ENCODE assay signal across 11 mouse cellular contexts in genomic region chr17:83895321-83895770, GRCm38 (mm10). TPM values are rescaled to one million over a fixed set of nuclear protein-coding genes. Genes with fewer than 3 reads are reported as not detected.
DNase-seq lines count a peak whose midpoint lies in the region; ATAC-seq lines count a peak whose summit lies in the region.
"Had no signal": no experiment of that assay in that cellular context is flagged by ENCODE, and none has a peak within 500 bp of the region (broad histone marks: within the 10 kb centered on the region; RNA-seq: fewer than 3 reads in every experiment).

No protein-coding gene starts in this region.

- peaks cover 63% of the 10 kb centered on the region for H3K4me1 ChIP-seq in limb, embryonic 12.5 days (replicated peaks)
- H3K4me1 ChIP-seq in forebrain, embryonic 13.5 days: peaks cover 7% of the 10 kb centered on the region

- ATAC-seq in limb, embryonic 12.5 days (ENCODE audit: insufficient number of reproducible peaks, insufficient read depth, low FRiP score, low TSS enrichment, low read depth): peak; percentile 38; the same call in 1 of the 2 replicates
- no peak for ATAC-seq in forebrain, embryonic 13.5 days

- WGBS in limb, embryonic 12.5 days: 14% methylated on average over 8 of the region's 8 CpGs
- 75% methylated on average over 8 of the region's 8 CpGs for WGBS in forebrain, embryonic 13.5 days

- H3K27me3 ChIP-seq in limb, embryonic 12.5 days: no peaks in the 10 kb centered on the region
- no peaks in the 10 kb centered on the region for H3K27me3 ChIP-seq in forebrain, embryonic 13.5 days
- H3K27me3 ChIP-seq: liver, embryonic 13.5 days had no signal

- peak; percentile 23 for DNase-seq in adrenal gland, adult 2 months
- DNase-seq in adrenal gland, adult 18-20 months (ENCODE audit: low spot score in 2 of 2): no peak
- DNase-seq in 3T3-L1 (ENCODE audit: low read depth, low spot score): peak; percentile 39
- DNase-seq in heart, adult 18-20 months: peak; percentile 58 to 69
- DNase-seq in layer of hippocampus, adult 9-11 months: no peak
- no peak for DNase-seq in thymus, postnatal 4 days
- DNase-seq: cerebellum, adult 2 months; liver, embryonic 13.5 days had no signal

- no peaks in the 10 kb centered on the region for H3K9me3 ChIP-seq in limb, embryonic 12.5 days
- H3K9me3 ChIP-seq in forebrain, embryonic 13.5 days (replicated peaks): no peaks in the 10 kb centered on the region
- H3K9me3 ChIP-seq: liver, embryonic 13.5 days had no signal

- H3K9ac ChIP-seq in limb, embryonic 12.5 days (replicated peaks): no peak overlapping the region; the same call in 1 of the 2 replicates
- no peak overlapping the region for H3K9ac ChIP-seq in forebrain, embryonic 13.5 days
- H3K9ac ChIP-seq: liver, embryonic 13.5 days had no signal

- H3K4me2 ChIP-seq in limb, embryonic 12.5 days: no peak overlapping the region
- no peak overlapping the region for H3K4me2 ChIP-seq in forebrain, embryonic 13.5 days
- H3K4me2 ChIP-seq: liver, embryonic 13.5 days had no signal

- H3K36me3 ChIP-seq in limb, embryonic 12.5 days: no peaks in the 10 kb centered on the region
- H3K36me3 ChIP-seq in forebrain, embryonic 13.5 days (ENCODE audit: poor library complexity, severe bottlenecking): no peaks in the 10 kb centered on the region
- H3K36me3 ChIP-seq: liver, embryonic 13.5 days had no signal

- no peak overlapping the region for H3K4me3 ChIP-seq in limb, embryonic 12.5 days (replicated peaks)
- H3K4me3 ChIP-seq in forebrain, embryonic 13.5 days: no peak overlapping the region
- H3K4me3 ChIP-seq: liver, embryonic 13.5 days had no signal

- H3K27ac ChIP-seq in limb, embryonic 12.5 days: peak overlapping the region; percentile 91
- no peak overlapping the region for H3K27ac ChIP-seq in forebrain, embryonic 13.5 days
- H3K27ac ChIP-seq: liver, embryonic 13.5 days had no signal

RNA-seq across cellular contexts. Expression of gene Haao, which starts 47.6 kb away (rescaled TPM):
- total RNA-seq in adrenal gland, adult 2 months (2021): 1 to 10 TPM; 1.2 to 1.7 TPM
- 1.6 and 1.8 TPM in 2 replicates for polyA plus RNA-seq in adrenal gland, adult 2 months (2012; rRNA removed)
- 1 to 10 TPM in 1 of 2 experiments, under 1 TPM in 1; 0.56 to 1.6 TPM for total RNA-seq in adrenal gland, adult 18-20 months (2021)
- 1 to 10 TPM in 1 of 2 experiments, under 1 TPM in 1; 0.27 to 2.0 TPM for total RNA-seq in heart, adult 18-20 months (2021)
- polyA plus RNA-seq in limb, embryonic 12.5 days (2016; fragmentation: Nextera tagmentation; extraction: Ambion mirVana): 0.35 and 0.94 TPM in 2 replicates
- polyA plus RNA-seq in forebrain, embryonic 13.5 days (2015; fragmentation: Nextera tagmentation; extraction: Ambion mirVana): 0.24 TPM in 1 of 2 replicates, not detected in the other
- total RNA-seq: gastrocnemius, postnatal 36 days had no signal

Comparison
In these comparisons a context has a peak if more than half of its experiments do, and no peak if none do; other contexts are left out.
1. DNase-seq: peak in adrenal gland, adult 2 months (single experiment), 3T3-L1 (single experiment) and heart, adult 18-20 months (2 of 2); none in adrenal gland, adult 18-20 months (0 of 2), layer of hippocampus, adult 9-11 months (single experiment) and thymus, postnatal 4 days (single experiment).